Mouse (Mus musculus) frontal cortex, postnatal 10 days (tissue): ENCODE results near the gene Kcnmb1.

ENCODE experiments used
- DNase-seq, 2 experiments: peaks; one replicate each; pipeline ENCODE4 v3.0.0; 2022; ENCODE audit warnings: low spot score in 2 of 2, mixed read lengths in 1 of 2

Kcnmb1 gene

GRCm38 (mm10) chr11:34000416-34000815 lies 37.6 kb downstream of the Kcnmb1 start:
- DNase-seq: no peak

DNA sequence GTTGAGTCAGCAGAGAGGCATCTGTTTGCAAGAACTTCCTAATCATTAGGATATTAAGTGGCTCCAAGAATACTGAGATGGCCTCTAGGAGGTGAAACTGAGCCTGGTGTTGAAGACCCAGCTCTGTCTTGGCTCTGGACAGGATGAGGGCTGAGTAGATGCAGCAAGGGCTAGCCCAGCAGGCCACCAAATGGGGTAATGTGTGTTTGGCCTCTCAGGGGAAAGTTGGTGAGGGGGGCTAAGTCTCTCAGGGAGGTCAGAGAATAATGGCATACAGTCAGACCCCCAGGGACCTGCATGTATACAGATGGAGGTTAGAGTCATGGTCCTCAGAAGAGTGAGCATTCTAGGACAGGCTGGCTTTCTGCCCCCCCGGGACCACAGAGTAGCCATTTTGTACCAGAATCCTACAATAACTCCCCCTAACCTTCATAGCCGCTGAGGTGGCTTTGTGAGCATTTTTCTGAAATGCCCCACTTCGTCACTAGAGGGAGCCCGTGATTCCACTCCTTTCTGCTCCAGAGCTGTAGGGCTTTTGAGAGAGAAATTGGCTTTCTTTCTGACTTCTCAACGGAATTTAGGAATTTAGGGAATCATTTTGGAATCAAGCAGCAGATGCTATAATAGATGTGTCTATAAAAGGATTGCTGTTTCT lies 39.3 kb downstream of the Kcnmb1 start:
- peak in 1 of 2 experiments; percentile 42 for DNase-seq

DNA sequence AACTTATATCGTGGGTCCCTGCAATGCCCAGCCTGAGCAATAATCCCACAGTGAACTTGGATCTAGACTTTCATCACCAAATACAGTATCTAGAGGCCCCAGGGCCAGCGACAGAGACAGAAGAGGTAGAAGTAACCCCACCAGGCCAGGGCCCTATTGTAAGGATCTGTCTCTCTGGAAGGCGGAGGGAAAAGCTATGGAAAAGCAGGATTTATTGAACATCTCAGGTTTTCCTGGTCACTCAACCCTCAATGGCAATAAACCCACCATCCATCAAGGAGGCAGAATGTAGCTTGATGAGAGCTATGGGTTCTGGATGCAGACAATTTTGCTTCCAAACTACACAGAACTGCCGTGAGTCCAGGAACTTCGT lies 39.8 kb downstream of the Kcnmb1 start:
- no peak for DNase-seq

GRCm38 (mm10) chr11:34007616-34008015 lies 44.8 kb downstream of the Kcnmb1 start:
- DNase-seq: no peak

DNA sequence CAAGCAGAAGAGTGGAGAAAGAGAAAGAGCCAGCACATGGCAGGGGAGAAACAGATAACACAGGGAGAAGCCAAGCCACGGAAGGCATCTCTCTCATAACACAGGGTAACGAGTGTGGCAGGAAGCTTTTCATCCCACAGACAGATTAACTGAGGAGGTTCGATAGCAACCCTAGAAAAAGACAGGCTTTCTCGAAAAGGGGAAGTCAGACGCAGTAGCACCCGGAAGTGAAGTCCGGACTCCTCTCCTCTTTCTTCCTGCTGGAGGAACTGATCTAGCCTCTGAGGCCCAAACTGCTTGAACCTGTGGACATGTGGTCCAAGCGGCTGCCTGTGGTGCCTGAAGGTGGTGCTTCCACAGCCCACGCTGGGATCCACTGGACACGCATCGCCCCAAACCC lies 45.4 kb downstream of the Kcnmb1 start:
- no peak for DNase-seq

- peak in 1 of 2 experiments; percentile 51 for DNase-seq
Measured at GRCm38 (mm10) chr11:34008702-34009101, 45.9 kb downstream of the Kcnmb1 start.

DNA sequence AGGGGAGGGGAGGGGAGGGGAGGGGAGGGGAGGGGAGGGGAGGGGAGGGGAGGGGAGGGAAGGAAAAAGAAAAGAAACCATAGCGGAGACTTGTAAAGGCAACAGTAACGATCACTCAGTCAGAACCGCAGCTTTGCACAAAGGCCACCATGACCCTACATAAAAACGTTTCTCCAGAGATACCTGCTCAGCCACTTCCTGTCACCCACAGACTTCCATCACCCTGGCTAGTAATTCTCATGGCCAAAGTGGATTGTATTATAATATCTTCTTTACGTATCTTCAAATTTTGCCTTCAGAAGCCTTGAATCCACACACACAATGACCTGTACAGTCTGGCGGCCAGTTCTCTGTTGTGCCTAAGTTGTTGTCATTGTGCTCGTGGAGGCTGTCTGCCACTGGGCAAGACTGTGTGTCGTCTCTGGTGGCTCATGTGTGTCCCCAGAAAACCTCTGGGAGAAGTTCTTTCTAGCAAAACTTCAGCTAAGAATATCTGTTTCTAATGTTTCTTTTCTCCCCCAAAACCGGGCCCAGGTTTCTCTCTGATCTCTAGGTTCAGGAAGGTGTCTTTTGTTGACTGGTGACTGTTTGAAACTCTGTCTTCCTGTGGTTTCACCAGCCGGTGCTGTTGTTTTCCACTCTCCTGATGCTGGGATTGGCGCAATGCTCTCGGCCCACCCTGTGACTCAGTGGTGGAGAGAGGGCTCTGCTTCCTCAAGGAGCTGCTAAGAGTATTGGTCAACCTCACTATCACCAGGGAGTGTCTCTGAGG lies 46.7 kb downstream of the Kcnmb1 start:
- no peak for DNase-seq

DNA sequence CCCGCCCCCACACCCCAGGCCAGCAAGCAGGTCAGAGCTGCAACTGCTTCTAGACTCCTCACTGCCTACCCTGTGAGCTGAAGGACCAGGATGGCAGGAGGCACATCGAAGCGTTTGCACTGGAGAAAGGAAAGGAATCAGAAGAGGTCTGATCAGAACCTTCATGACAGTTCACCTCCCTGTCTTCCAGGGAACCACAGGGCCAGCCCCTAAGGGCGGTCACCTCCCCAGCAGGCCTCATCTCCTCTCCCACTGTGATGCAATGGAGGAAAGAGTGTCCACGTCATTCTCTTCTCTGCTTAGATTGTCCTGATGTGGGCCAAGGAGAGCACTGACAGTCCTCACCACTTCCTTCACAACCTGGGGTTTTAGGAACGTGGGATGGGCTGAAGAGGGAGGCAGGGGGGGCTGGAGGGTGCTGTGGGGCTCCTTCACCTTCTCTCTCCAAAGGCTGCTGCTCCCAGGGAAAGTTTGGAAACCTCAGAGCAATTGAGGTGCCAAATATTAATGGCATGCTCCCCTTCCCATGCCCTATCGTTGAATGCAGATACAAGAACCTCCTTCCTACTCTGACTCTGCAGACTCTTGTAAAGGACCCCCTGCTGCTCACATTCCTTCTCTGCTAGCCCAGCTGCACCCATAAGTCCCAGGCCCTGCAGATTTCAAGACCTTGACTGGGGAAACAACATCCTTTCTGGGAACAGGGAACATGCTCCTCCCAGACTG lies 47.5 kb downstream of the Kcnmb1 start:
- no peak for DNase-seq

GRCm38 (mm10) chr11:34010859-34011172 lies 48.0 kb downstream of the Kcnmb1 start:
- no peak for DNase-seq

GRCm38 (mm10) chr11:34012007-34012652 lies 49.3 kb downstream of the Kcnmb1 start:
- no peak for DNase-seq
